ENCODE assay signal across 10 mouse cellular contexts in the genomic region with DNA sequence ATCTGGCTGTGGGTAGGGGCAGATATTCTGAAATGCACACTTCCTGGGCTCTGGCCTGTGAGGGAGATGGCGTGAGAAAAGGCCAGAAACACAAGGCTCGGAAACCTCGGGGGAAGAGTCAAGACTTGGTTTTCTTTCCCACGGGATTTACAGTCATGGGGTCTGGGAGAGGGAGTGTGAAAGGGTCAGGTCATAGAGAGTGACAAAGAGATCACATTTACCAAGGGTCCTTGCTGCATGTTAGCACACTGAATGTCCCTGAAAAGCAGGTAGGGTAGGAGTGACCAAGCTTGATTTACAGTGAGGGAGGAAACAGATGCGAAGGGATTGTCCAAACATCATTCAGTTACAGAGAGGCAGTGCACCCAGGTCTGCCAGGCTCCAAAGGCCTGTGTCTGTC.
DNase-seq lines count a peak whose midpoint lies in the region; ATAC-seq and TF ChIP-seq lines count a peak whose summit lies in the region.
"Had no signal": no experiment of that assay in that cellular context is flagged by ENCODE, and none has a peak within 500 bp of the region (broad histone marks: within the 10 kb centered on the region; RNA-seq: fewer than 3 reads in every experiment).

No protein-coding gene starts in this region.

- no peak overlapping the region for H3K4me3 ChIP-seq in heart, embryonic 12.5 days
- H3K4me3 ChIP-seq in liver, postnatal 0 days (ENCODE audit: low read depth, low read length) = no peak overlapping the region
- no peak overlapping the region for H3K4me3 ChIP-seq in liver, embryonic 11.5 days (ENCODE audit: low read depth, low read length)
- H3K4me3 ChIP-seq in heart, embryonic 14.5 days (ENCODE audit: control insufficient read depth in 1 of 2, insufficient read depth in 1 of 2, low read depth in 1 of 2, low read length in 2 of 2) = no peak overlapping the region
- H3K4me3 ChIP-seq in myocyte = no peak overlapping the region

- H3K36me3 ChIP-seq in heart, embryonic 12.5 days = no peaks in the 10 kb centered on the region
- no peaks in the 10 kb centered on the region for H3K36me3 ChIP-seq in liver, postnatal 0 days (replicated peaks; ENCODE audit: insufficient read depth, low read length)
- no peaks in the 10 kb centered on the region for H3K36me3 ChIP-seq in liver, embryonic 11.5 days (ENCODE audit: control insufficient read depth, insufficient read depth, low read length)
- no peaks in the 10 kb centered on the region for H3K36me3 ChIP-seq in heart, embryonic 14.5 days (ENCODE audit: control insufficient read depth, insufficient read depth, low read length)
- H3K36me3 ChIP-seq in myocyte (ENCODE audit: control insufficient read depth, insufficient read depth) = no peaks in the 10 kb centered on the region

- no peak overlapping the region for H3ac ChIP-seq in myocyte (ENCODE audit: control insufficient read depth, insufficient read length)

- peak overlapping the region; percentile 10 for H3K4me2 ChIP-seq in heart, embryonic 12.5 days
- no peak overlapping the region for H3K4me2 ChIP-seq in liver, postnatal 0 days (ENCODE audit: low read depth, low read length)
- no peak overlapping the region for H3K4me2 ChIP-seq in liver, embryonic 11.5 days
- no peak overlapping the region for H3K4me2 ChIP-seq in heart, embryonic 14.5 days (ENCODE audit: low read length)
- H3K4me2 ChIP-seq in myocyte (ENCODE audit: low read depth) = peak overlapping the region; percentile 34

- peaks cover 46% of the 10 kb centered on the region for H3K27me3 ChIP-seq in heart, embryonic 12.5 days (replicated peaks)
- peaks cover 7% of the 10 kb centered on the region; the same call in 1 of the 2 replicates for H3K27me3 ChIP-seq in liver, postnatal 0 days (ENCODE audit: insufficient read depth, low read length)
- H3K27me3 ChIP-seq in liver, embryonic 11.5 days (replicated peaks; ENCODE audit: control insufficient read depth, insufficient read depth, low read length) = peaks cover 48% of the 10 kb centered on the region
- H3K27me3 ChIP-seq in heart, embryonic 14.5 days (ENCODE audit: control insufficient read depth, insufficient read depth, low read length) = peaks cover 3% of the 10 kb centered on the region; the same call in 1 of the 2 replicates
- no peaks in the 10 kb centered on the region for H3K27me3 ChIP-seq in myocyte (ENCODE audit: control insufficient read depth, insufficient read depth, insufficient read length)
- H3K27me3 ChIP-seq: CH12.LX had no signal

- intact Hi-C loops in heart, postnatal 14 days (cut with DNase I) = loop anchor here (5.0 kb wide), 4 partner anchors 65 to 155 kb away; partner anchors contain the start of gene Efnb1

- no peak for TF ChIP-seq POLR2A in myocyte (IDR thresholded peaks at IDR 0.05; ENCODE audit: insufficient read length, low read depth)

- H3K27ac ChIP-seq in heart, embryonic 12.5 days (ENCODE audit: poor library complexity, severe bottlenecking) = peak overlapping the region; percentile 91
- H3K27ac ChIP-seq in liver, postnatal 0 days (ENCODE audit: low read depth) = 0 out of 2 replicates have a peak overlapping the region, but pooled peaks have one; percentile 4
- H3K27ac ChIP-seq in liver, embryonic 11.5 days (ENCODE audit: low read depth, low read length) = no peak overlapping the region
- peak overlapping the region; percentile 85 to 94 for H3K27ac ChIP-seq in heart, embryonic 14.5 days (replicated peaks in 1 of 2; ENCODE audit: control insufficient read depth in 1 of 2, insufficient read depth in 1 of 2, low read depth in 2 of 2, low read length in 2 of 2)

- H3K79me2 ChIP-seq in myocyte (ENCODE audit: control insufficient read depth, insufficient read depth) = no peaks in the 10 kb centered on the region

- peaks cover 43% of the 10 kb centered on the region for H3K4me1 ChIP-seq in heart, embryonic 12.5 days (replicated peaks)
- H3K4me1 ChIP-seq in liver, postnatal 0 days (ENCODE audit: insufficient read depth) = no peaks in the 10 kb centered on the region
- 0 out of 2 replicates have a peak, but pooled peaks cover 3% of the 10 kb centered on the region for H3K4me1 ChIP-seq in liver, embryonic 11.5 days (replicated peaks; ENCODE audit: control insufficient read depth, insufficient read depth, low read length)
- peaks cover 31 to 37% of the 10 kb centered on the region in 2 experiments for H3K4me1 ChIP-seq in heart, embryonic 14.5 days (ENCODE audit: control insufficient read depth in 2 of 2, insufficient read depth in 2 of 2, low read length in 2 of 2)

- TF ChIP-seq CTCF in liver, postnatal 0 days (IDR thresholded peaks at IDR 0.05; ENCODE audit: low read depth) = no peak

- WGBS in heart, embryonic 12.5 days = 43% methylated on average over 5 of the region's 5 CpGs
- WGBS in liver, postnatal 0 days (ENCODE audit: insufficient replicate concordance) = 54% methylated on average over 5 of the region's 5 CpGs
- 33% methylated on average over 5 of the region's 5 CpGs for WGBS in liver, embryonic 11.5 days
- 47% methylated on average over 5 of the region's 5 CpGs for WGBS in heart, embryonic 14.5 days

- DNase-seq in heart, postnatal 14 days = no peak
- no peak for DNase-seq in liver, postnatal 0 days
- DNase-seq in liver, embryonic 11.5 days (ENCODE audit: low spot score) = no peak
- no peak for DNase-seq in ovary, adult 18-20 months (ENCODE audit: low spot score)
- no peak for DNase-seq in yolk sac, embryonic 10.5 days (ENCODE audit: low spot score)
- DNase-seq: thymus, adult 2 months had no signal

- no peaks in the 10 kb centered on the region for H3K9me3 ChIP-seq in heart, embryonic 12.5 days (replicated peaks)
- H3K9me3 ChIP-seq in liver, postnatal 0 days (ENCODE audit: low read length) = no peaks in the 10 kb centered on the region
- no peaks in the 10 kb centered on the region for H3K9me3 ChIP-seq in liver, embryonic 11.5 days (ENCODE audit: control insufficient read depth, low read length)
- H3K9me3 ChIP-seq in heart, embryonic 14.5 days (ENCODE audit: control insufficient read depth, low read length) = no peaks in the 10 kb centered on the region

- 0 out of 2 replicates have a peak overlapping the region, but pooled peaks have one; percentile 12 for H3K9ac ChIP-seq in heart, embryonic 12.5 days
- H3K9ac ChIP-seq in liver, postnatal 0 days (replicated peaks) = no peak overlapping the region
- H3K9ac ChIP-seq in liver, embryonic 11.5 days (ENCODE audit: low read depth, low read length) = no peak overlapping the region
- 0 out of 2 replicates have a peak overlapping the region, but pooled peaks have one; percentile 9 for H3K9ac ChIP-seq in heart, embryonic 14.5 days (ENCODE audit: low read length)

- ATAC-seq in heart, embryonic 12.5 days (ENCODE audit: insufficient number of reproducible peaks, low FRiP score) = 0 out of 2 replicates have a peak, but pooled peaks have one; percentile 13
- no peak for ATAC-seq in liver, postnatal 0 days
- no peak for ATAC-seq in liver, embryonic 11.5 days (replicated peaks; ENCODE audit: low FRiP score)
- ATAC-seq in heart, embryonic 14.5 days (ENCODE audit: insufficient number of reproducible peaks, insufficient read depth, low FRiP score, low read depth) = no peak

- TF ChIP-seq EP300 in liver, postnatal 0 days (IDR thresholded peaks at IDR 0.05; ENCODE audit: low read depth) = no peak

TF ChIP-seq in myocyte, 11 proteins besides CTCF, POLR2A, EP300 and RAD21:
- TF ChIP-seq SRF (IDR thresholded peaks at IDR 0.05; ENCODE audit: control insufficient read depth, insufficient read length, low read depth) (no peak), TCF12 (IDR thresholded peaks at IDR 0.05; ENCODE audit: insufficient read depth, poor library complexity, severe bottlenecking) (no peak), POLR2AphosphoS2 (IDR thresholded peaks at IDR 0.05; ENCODE audit: insufficient read length, low read depth) (no peak), USF1 (IDR thresholded peaks at IDR 0.05; ENCODE audit: low read depth) (no peak), E2F4 (IDR thresholded peaks at IDR 0.05; ENCODE audit: insufficient read depth) (no peak), MYOG (IDR thresholded peaks at IDR 0.05; ENCODE audit: control insufficient read depth in 1 of 3, insufficient read depth in 1 of 3, insufficient read length in 2 of 3, low read depth in 2 of 3) (no peak), MYOD1 (IDR thresholded peaks at IDR 0.05; ENCODE audit: control insufficient read depth in 1 of 3, insufficient read length in 2 of 3, low read depth in 2 of 3) (no peak), MAX (IDR thresholded peaks at IDR 0.05; ENCODE audit: low read depth) (no peak), TCF3 (IDR thresholded peaks at IDR 0.05; ENCODE audit: insufficient read length, low read depth) (no peak), CEBPB (IDR thresholded peaks at IDR 0.05; ENCODE audit: insufficient read depth, poor library complexity, severe bottlenecking) (no peak)

Comparison
In these comparisons a context has a peak if more than half of its experiments do, and no peak if none do; other contexts are left out.
1. H3K4me2 ChIP-seq: peak in heart, embryonic 12.5 days (single experiment) and myocyte (single experiment); none in liver, postnatal 0 days (single experiment), liver, embryonic 11.5 days (single experiment) and heart, embryonic 14.5 days (single experiment).
2. H3K9ac ChIP-seq: peak in heart, embryonic 12.5 days (single experiment) and heart, embryonic 14.5 days (single experiment); none in liver, postnatal 0 days (single experiment) and liver, embryonic 11.5 days (single experiment).